Mouse (Mus musculus) brain, adult 2 months (tissue): ENCODE data around the gene Rab36.
"Not testable (repeated sequence)": the region's sequence is repeated elsewhere in the genome, so short reads cannot be mapped to it uniquely, and the experiment has no call there.

Source experiments
- DNase-seq: peaks from one replicate; pipeline ENCODE4 v3.0.0; 2011; ENCODE audit warnings: low read depth, low spot score

Gene Rab36

DNA sequence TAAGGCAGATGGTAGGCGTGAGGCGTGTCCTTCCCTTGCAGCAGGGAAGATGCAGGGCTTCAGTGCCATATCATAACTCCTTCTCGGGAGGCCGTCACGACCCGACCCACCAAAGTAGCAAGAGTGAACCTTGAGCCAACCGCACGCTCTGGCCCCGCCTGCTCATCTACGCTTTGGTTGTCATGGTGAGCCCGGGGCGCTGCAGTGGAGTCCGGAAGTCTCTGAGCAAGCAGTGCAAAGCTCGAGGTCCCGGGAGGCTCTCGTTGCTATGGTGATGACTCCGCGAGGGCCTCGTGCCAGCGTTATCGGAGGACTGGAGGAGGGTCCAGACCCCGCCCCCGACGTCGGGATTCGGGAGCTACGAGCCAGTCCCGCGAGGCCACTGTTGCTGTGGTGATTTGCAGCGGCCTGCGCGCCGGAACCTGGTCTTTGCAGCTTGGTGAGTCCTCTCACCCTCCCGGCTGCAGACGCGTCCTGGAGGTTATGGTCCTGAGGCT, at the start of gene Rab36:
Gene Rab36 (plus strand): TSS at position 176 of the 497 bp plus-strand sequence.
- DNase-seq: peak; percentile 95

DNA sequence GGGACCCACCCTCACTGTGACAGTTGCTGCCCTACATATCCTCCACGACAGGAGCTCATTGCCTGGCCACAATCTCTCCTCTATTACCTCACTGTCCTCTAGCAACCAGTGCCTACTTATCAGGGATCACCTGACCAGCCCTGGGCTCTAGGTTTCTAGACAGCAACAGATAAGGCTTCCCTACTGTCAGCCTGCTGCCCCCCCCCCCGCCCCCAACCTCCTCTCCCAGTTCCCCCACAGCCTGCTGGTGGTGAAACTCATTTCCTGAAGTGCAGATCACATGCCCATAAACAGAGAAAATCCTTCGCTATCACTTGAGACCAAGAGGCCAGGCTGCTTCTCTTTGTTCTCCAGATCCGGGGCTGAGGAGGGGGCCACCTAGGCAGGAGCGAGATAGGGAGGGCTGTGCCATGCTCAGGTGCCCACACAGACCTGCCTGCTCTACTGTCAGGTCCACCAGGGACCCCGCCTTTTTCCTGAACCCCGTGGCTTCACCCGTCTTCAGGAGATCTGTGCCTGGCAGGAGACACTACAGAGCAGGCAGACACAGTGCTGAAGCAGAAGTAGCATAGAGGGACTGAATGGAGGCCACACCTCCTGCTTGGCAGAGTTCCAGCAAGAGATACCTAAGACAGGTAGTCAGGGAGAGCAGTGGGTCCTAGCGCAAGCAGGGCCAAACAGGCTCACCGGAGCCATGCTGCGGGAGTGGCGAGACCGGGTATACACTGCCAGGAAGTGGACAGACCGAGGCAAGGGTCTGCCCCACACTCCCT, 49.0 kb upstream of the Rab36 start:
- DNase-seq: no peak

DNA sequence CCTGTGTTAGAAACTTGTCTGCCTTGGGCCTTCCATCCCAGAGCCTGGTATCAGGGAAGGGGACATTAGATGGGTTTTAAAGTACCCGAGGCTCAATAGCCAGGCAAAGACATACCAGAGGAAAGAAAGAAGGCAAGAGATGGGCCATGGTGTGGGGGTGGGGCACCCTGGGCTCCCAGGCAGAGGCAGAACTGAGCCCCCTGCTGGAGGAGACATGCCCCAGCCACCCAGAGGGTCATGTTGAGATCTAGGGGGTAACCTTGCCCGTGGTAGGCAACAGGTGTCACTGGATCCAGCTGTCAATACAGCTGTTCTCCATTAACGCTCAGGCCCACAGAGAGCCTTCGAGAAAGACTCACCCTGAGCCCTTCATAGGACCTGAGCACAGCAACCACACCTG, 47.0 kb upstream of the Rab36 start:
- DNase-seq: no peak

DNA sequence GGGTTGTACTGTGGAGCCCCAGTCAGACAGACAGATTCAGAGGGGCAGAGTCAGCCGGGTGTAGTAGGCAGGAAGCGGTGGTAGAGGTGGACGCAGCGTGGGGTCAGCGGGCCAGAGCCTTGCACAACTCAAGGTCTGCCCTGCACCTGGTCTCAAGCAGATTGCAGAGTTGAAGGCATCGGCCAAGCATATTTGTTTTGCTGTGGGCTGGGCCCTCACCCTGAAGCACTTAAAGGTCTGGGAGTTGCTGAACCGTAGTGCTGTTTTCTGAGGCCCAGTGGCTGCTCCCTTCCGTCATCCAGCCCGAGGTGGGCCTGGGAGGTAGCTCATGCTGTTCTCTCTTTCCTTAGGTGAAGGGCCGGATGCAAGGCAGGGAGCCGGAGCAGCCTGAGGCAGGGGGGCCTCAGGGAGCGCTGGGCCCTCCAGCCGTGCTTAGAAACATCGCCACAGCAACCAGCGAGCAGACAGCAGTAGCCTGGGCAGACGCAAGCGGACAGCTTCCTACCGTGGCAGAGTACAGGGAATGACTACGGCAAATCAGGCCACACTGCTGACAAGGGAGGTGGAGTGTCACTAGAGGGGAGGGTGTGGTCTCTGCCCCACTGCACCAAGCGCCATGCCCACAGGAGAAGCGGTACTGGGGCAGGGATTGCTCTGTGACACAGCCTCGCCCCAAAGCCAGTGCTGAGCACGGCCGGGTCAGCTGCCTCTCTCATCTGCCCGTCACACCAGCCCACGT, 46.1 kb upstream of the Rab36 start:
- peak; percentile 48 for DNase-seq

DNA sequence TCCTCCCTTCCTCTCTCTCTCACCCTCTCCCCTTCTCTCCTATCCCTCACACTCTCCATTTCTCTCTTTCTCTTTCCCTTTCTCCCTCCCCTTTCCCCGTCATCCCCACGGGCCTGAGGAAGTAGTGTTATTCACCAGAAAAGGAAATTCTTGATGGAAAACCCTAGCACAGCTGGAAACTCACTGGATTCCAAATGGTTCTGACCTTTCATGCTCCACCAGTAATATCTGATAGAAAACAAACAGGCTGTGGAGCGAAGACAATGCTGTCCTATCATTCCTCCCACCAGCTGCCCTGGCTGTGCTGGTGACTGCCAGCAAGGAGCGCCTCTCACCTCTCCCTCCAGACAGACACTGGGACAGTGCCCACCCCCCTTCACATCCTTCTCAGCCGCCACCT, 42.0 kb upstream of the Rab36 start:
- DNase-seq: peak; percentile 42

DNA sequence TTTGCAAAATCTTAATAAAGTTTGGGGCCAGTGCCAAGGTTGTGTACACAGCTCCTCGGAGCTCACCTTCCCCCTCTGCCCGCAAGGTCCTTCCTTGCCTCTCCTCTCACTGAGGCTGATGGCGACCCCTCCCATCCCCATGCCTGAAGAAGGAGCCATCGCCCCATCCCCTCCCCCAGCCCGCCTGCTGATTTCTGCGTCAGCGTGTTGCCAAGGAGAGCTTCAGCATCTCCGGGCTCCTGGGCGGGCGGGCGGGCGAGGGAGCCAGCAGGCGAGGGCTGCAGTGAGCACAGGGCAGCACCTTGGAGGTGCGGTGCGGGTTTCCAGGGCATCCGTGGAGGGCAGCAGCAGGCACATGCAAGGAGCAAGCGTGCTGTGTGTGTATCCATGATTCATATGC, 41.5 kb upstream of the Rab36 start:
- DNase-seq: peak; percentile 63

DNA sequence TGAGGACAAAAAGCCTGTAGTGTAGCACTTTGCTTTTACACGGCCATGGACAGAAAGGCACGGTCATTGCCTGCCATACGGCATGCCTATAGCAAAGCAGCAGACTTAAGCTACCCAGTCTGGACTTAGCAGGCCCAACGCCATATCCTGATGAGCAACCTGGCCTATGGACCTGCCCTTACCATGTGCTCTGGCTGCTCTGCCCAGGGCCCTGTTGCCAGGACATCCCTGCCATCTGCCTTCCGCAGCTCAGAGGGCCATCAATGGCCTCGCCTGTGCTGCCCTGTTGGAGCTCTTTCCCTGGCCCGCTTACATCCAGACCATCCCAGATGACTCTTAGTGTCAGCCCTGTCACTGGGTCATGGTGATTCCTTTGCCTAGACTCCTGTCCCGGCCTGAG, 35.5 kb upstream of the Rab36 start:
- peak; percentile 93 for DNase-seq

DNA sequence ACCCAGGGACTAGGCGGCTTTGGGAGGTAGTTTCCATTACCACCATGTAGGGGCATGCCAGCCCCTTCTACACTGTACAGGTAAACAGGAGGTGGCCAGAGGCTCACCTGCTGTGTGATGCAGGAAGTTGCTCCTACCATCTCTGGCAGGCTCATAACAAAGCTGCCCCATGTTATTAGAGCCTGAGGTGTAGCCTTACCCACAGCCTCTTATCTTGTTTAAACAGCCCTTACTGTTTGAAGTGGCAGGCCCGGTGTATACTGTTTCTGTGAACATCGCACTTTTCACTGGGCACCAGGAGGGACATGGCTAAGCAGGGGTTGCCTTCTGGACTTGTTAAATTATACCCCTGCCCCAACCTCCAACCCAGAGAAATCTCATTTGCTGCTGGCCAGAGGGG, 32.8 kb upstream of the Rab36 start:
- no peak for DNase-seq

DNA sequence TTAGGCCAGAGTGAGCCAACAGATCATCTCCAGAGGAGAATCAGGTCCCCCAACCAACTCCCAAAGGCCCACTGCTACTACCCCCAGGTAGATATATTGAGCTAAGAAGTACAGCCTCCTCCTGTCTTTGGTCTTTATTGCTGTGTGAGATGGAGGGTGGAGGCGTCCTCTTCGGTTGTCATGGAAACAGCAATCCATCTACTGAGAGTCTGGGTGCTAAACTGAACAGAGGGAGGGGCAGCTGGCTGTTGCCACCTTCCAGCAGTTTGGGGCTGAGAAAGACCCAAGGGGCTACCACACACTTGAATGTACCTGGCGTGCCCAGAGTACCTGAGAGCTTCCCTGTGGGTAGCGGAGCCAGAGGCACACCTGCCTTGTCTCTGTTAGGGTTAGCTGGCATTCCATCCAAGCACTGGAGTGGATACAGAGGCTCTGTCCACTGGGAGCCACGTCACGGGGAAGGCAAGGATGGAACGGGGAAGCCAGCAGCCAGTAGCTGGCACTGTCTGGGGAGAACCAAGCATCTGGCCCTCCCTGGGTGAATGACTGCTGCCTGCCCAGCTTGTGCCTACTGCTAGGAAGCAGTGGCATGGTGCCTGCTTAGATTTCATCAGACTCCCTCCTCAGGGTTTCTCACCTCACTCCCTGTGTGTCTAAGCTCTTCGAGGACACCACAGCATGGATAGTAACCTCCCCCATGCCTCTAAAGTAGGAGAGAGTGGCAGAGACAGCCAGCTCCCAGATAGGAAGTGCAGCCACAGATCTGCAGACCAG, 29.8 kb upstream of the Rab36 start:
- DNase-seq: peak; percentile 93

DNA sequence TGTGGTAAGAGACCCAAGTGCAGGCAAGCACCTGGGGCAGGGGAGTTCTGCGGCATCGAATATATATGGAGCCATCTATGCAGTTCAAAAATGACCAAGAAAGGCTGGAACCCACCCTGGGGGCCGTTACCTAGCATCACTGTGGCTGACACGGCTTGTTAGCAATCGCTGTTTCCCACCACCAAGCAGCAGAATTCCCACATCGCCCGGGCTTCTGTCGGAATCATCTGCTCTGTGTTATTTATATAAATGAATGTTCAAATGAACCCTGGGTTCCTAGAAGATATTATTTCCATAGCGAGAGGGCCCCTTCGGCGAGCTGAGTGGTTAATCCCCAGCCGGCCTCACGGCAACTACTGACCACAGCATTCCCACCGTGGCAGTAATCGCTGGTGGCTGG, 26.2 kb upstream of the Rab36 start:
- DNase-seq: peak; percentile 33

DNA sequence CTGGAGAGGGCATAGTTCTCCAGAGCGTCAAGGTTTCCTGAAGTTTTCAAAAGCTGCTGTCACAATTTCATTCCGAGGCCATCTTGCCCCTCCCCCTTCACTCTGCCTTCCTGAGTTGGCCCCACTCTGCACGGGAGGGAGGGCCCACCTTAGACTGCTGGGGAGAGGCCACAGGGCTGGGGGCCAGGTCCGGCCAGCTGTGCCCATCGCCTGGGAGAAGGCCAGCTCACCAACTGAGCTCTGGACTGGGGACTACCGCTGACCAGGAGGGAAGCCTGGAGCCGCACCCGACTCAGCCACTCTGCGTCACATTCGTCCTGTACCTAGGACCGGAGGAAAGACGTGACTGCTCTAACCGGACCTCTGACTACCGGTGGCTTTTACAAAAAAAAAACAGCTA, 21.4 kb upstream of the Rab36 start:
- no peak for DNase-seq

DNA sequence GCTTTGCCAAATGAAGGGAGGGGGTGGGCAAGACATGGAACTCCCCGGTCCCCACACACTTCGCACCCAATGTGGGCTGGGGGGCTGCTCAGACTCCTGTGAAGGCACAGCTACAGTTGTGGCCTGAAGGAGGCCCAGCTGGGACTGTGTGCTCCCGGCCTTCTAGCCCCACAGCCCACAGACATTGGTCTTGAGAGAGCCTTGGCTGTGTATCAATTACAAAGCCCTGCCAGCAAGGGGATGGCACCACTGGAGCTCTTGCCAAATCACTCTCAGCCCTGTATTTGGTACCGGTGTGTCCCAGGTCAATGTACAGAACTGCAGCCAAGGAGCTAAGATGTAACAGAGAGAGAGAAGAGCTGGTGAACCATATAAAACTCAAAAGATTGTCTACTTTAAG, 20.4 kb upstream of the Rab36 start:
- DNase-seq: no peak

DNA sequence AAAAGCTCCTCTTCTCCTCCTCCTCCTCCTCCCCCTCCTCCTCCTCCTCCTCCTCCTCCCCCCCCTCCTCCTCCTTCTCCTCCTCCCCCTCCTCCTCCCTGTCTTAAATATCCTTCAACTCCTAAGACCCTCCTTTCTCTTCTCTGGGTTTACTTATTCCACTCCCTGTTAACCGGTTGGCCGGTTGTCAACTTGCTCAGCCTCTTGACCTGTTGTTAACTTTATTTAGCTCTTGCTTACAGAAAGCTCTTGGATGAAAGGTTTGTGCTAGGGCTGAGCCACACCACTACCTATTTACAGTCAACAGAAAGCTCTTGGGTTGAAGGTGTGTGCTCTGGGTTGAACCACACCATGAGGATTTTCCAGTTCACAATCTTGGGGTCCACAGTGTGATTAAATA, 16.6 kb upstream of the Rab36 start:
- DNase-seq: no peak

DNA sequence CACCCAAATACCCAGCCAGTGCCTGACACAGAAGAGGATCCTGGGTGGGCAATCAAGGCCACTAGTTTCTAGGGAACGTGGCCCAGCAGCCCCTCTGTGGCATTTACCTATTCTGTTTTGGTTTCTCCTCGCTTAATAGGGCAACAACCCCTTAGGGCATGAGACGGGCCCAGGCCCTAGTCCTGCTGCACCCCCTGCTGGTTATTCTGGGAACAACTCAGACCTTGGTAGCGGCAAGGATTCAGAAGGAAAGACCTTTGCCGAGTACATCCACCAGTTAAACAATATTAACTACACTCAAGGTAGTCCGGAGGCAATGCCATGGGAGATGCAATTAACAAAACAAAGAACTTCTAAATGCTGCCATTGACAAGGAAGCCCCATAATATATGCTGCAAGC, 15.7 kb upstream of the Rab36 start:
- DNase-seq: peak; percentile 78

DNA sequence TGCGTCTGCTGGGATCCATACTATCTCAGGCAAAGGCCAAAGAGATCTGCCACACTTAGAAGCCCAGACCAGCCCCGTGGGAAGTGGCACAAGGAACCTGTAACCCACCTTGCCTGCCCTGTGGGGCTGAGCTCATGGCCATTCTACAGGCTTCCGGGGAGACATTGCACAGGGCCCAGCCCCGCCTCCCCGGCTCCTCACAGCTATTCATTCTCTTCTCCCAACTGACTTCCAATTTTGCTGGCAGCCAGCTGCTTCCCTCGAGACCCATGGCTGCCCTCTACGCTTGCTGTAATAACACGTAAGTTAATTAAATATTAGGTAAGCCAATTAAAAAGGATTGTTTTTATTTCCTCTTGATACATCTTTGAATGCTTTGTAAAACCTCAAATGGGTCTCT, 10.4 kb upstream of the Rab36 start:
- DNase-seq: no peak

DNA sequence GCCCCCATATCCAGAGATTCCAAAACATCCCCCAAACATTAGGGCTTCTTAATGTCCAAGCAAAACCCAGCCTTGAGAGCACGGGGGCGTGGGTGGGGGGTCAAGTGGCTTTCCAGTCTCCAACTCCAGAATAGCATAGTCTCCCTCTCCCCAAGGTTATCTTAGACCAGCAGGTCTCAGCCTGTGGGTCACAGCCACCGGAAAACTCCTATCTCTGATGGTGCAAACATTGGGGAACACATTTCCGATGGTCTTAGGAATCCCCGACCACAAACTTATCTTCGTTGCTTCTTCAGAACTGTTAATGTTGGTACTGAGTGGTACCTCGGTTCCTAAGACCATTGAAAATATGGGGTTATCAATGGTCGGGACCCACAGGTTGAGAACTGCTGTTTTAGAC, 8.1 kb upstream of the Rab36 start:
- no peak for DNase-seq

DNA sequence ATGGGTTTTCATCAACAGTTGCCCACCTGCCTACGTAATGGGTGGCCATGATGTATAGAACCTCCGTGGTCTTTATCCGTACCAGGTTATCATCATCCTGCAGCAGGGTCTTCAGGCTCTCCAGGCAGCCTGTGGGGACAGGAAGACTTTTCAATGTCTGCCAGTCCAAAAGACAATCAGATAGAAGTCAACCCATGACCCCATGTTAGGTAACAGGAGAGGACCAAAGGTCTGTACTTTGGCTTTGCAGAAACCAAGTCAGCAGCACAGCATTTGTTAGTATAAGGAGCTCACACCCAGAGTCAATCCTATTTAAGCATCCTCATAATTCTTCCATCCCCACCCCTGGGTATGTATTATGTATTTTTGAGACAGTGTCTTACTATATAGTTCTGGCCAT, 7.2 kb upstream of the Rab36 start:
- DNase-seq: no peak

DNA sequence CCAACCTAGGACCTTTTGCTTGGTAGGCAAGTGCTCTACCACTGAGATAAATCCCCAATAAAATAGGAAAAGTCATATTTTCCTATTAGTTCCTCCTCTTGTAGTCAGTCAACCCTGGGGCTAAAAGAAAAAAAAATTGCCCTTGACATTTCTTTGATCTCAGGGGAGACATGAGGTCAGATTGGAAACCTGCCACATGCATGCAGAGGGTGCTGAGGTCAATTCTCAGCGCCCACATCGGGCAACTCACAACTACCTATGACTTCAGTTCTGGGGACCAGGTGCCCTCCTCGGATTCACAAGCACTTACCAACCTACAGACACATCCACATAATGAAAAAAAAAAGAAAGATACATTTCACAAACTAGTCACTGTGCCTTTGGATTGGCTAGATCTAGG, 6.6 kb upstream of the Rab36 start:
- no peak for DNase-seq

DNA sequence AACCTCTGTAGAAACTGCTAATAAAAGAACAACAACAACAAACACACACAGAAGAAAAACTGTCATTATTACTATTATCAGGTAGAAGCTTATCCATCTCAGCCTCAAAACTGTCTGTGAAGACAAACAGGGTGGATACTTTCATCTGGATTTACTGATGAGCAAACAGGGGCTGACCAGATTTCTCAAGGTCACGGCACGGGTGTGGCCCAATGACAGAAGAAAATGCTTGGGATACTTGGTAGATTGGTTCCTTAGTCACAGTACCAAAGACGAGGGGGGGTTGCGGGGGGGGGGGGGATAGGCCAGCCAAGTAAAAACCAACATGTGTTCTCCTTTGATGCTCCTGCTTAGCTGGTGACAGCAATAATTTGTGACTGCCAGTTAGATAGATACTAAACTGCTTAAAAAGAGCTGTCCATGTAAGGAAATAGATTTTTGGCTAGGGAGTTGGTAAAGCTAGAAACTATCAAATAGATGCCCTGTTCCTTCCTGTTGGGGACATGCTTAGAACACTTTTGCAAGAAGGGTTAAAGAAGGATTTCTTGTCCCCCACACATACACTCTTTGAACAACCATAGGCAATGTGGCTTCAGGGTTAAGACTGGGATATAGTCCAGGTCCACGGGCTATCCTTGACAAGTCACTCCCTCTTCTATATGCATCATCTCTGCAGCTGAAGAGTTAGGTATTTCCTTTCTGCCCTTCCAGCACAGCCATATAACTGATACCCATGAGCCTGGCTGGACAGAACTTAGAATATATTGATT, 5.3 kb upstream of the Rab36 start:
- no peak for DNase-seq

DNA sequence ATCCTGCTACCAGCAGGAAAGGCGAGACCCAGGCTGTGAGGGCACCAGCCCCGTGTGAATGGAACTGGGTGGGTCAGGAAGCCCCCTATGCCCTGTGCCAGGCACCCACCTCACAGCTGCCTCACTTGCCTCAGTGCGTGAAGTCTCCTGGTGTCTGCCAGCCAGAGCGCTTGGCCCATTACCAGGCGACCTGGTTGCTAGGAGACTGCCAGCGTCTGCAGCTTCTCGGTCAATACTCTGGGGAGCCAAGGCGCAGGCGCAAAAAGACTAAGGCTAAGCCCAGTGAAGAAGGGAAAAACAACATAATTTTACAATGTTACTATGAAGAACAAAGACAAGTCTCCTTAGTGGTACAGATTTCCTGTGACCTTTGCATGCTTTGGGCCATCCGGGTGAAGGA, 4.5 kb upstream of the Rab36 start, which contains the start of gene Rsph14:
Gene Rsph14 (minus strand): TSS at position 192 of the 400 bp plus-strand sequence.
- peak; percentile 92 for DNase-seq

DNA sequence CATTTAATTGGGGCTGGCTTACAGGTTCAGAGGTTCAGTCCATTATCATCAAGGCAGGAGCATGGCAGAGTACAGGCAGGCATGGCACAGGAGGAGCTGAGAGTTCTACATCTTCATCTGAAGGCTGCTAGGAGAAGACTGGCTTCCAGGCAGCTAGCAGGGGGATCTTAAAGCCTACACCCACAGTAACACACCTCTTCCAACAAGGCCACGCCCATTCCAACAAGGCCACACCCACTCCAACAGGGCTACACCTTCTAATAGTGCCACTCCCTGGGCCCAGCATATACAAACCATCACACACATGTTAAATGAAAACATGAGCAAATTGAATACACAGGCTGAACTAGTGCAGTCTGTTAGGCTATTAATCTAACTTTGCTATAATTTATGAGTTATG, 5.2 kb downstream of the Rab36 start:
- DNase-seq: not testable (repeated sequence)
